Mouse (Mus musculus) layer of hippocampus, adult 8-10 months (tissue): ENCODE measurements around the gene Prl8a1. TPM values are rescaled to one million over a fixed set of nuclear protein-coding genes. Genes with fewer than 3 reads are reported as not detected.

Experiments used
- DNase-seq, 2 experiments: peaks; one replicate each; pipeline ENCODE4 v3.0.0; 2022; ENCODE audit warnings: low spot score in 2 of 2
- total RNA-seq, 4 experiments: library from RNA; stranded (reverse); gene quantifications; 2 replicates each; pipeline ENCODE4 v1.2.4; 2022

Prl8a1 gene
- not detected for total RNA-seq

DNA sequence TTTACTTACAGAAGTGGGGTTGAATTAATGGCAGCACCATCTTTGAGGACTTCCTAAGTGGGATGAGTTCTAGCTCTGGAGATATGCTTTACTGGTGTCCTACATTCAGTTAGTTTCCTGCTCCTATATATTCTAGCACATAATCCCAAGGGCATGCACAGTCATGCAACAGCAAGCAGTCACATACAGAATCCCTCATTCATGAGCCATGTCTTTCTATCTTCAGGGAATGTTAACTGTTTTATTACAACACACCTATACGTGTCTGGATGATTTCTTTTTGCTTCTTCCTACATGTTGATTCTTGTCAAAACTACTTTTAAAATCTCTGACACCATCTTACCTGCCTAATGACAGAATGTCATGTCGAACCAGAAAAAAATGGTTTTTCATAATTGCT, at the start of gene Prl8a1:
TSS of gene Prl8a1 (minus strand) at position 101 of the 400 bp plus-strand sequence.
- no peak for DNase-seq

DNA sequence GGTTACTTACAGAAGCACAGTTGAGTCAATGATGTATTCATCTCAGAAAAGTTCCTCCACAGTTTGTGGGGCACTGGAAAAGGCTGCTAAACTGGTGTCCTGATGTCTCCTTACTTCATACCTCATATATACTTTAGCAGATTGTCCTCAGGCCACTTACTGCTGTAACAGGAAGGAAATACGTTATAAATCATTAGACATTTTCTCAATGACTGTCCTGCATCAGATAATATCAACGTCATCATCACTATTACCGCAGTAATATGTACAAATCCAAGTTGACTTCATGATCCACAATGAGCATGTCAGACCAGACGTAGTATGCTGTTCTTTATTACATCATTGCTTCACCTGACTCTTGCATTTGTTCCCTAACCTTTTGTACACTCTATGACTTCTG, 28.5 kb upstream of the Prl8a1 start, which contains the start of gene Prl7b1:
TSS of gene Prl7b1 (minus strand) at position 101 of the 400 bp plus-strand sequence.
- DNase-seq, result no peak

DNA sequence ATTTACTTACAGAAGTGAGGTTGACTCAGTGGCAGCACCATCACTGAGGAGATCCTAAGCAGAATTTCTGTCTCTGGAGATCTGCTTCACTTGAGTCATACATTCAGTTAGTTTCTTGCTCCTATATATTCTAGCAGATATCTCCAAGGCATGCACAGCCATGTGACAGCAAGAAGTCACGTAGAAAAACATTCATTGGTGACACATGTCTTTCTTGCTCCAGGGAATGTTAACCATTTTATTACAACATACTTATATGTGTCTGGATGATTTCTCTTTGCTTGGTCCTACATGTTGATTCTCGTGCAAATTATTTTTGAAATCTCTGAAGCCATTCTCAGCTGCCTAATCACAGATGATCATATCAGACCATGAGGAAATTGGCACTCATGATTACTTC, 17.5 kb downstream of the Prl8a1 start, which contains the start of gene Prl8a9:
TSS of gene Prl8a9 (minus strand) at position 101 of the 400 bp plus-strand sequence.
- no peak for DNase-seq

DNA sequence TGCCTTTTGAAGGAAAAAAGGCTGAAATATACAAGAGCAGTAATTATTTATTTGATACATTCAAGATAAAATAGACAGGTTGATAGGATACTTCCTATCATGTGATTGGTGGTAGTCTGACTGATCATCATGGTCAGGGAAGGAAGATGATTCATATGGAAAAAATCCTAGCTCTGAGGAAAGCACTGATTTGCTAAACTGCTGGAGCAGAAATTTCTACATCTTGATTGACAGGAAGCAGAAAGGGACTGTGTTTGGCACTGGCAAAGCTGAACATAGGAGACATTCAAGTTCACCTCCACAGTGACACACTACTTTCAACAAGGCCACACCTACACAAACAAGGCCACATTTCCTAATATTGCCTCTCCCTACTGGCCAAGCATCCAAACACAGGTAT, 28.6 kb downstream of the Prl8a1 start:
- DNase-seq, result no peak

Other genes with a start within 250 kb of the Prl8a1 start
- not detected for gene Prl8a2, start 236.5 kb downstream of the Prl8a1 start, total RNA-seq
- not detected for gene Prl2b1, start 191.3 kb downstream of the Prl8a1 start, total RNA-seq
- gene Prl8a6, start 143.5 kb downstream of the Prl8a1 start, total RNA-seq, result not detected
- gene Prl8a8, start 69.0 kb downstream of the Prl8a1 start, total RNA-seq, result not detected
- gene Prl8a9, start 17.6 kb downstream of the Prl8a1 start, total RNA-seq, result not detected
- not detected for gene Prl7b1, start 28.4 kb upstream of the Prl8a1 start, total RNA-seq
- gene Prl7a1, start 60.3 kb upstream of the Prl8a1 start, total RNA-seq, result not detected
- not detected for gene Prl7a2, start 85.9 kb upstream of the Prl8a1 start, total RNA-seq
- gene Prl7d1, start 134.6 kb upstream of the Prl8a1 start, total RNA-seq, result not detected
- not detected for gene Prl7c1, start 198.6 kb upstream of the Prl8a1 start, total RNA-seq
- not detected for gene Prl2a1, start 219.5 kb upstream of the Prl8a1 start, total RNA-seq